Mouse (Mus musculus): ENCODE measurements around the gene Ctnnb1. TPM values are rescaled to one million over a fixed set of nuclear protein-coding genes. Genes with fewer than 3 reads are reported as not detected.

The Ctnnb1 gene
- polyA plus RNA-seq, 1 experiment from 2014 or later, result 819 TPM

GRCm38 (mm10) chr9:120896502-120896901 lies 32.5 kb upstream of the Ctnnb1 start:
- no peak overlapping the region for H3K4me2 ChIP-seq (ENCODE audit: low read depth)
- H3K36me3 ChIP-seq (ENCODE audit: control insufficient read depth, insufficient read depth, low read length), result no peaks in the 10 kb centered on the region
- DNase-seq (ENCODE audit: low spot score), result no peak
- no peak overlapping the region for H3K9ac ChIP-seq (ENCODE audit: low read length)
- no peaks in the 10 kb centered on the region for H3K9me3 ChIP-seq (ENCODE audit: control insufficient read depth, low read length)
- H3K4me3 ChIP-seq (ENCODE audit: low read depth, low read length), result no peak overlapping the region
- no peak overlapping the region for H3K27ac ChIP-seq (ENCODE audit: low read depth, low read length)
- WGBS, result 39% methylated on average over 5 of the region's 5 CpGs
- no peaks in the 10 kb centered on the region for H3K4me1 ChIP-seq (ENCODE audit: control insufficient read depth, insufficient read depth, low read length)
- ATAC-seq (ENCODE audit: insufficient read depth, low FRiP score, low TSS enrichment), result no peak
- no peaks in the 10 kb centered on the region for H3K27me3 ChIP-seq (ENCODE audit: control insufficient read depth, insufficient read depth, low read length)

- H3K4me1 ChIP-seq (ENCODE audit: control insufficient read depth, insufficient read depth, low read length), result no peaks in the 10 kb centered on the region
- DNase-seq (ENCODE audit: low spot score) (no peak), ATAC-seq (ENCODE audit: insufficient read depth, low FRiP score, low TSS enrichment) (no peak)
- 77% methylated on average over 4 of the region's 4 CpGs for WGBS
- no peak overlapping the region for H3K9ac ChIP-seq (ENCODE audit: low read length)
- no peak overlapping the region for H3K4me2 ChIP-seq (ENCODE audit: low read depth)
- no peaks in the 10 kb centered on the region for H3K36me3 ChIP-seq (ENCODE audit: control insufficient read depth, insufficient read depth, low read length)
- no peaks in the 10 kb centered on the region for H3K27me3 ChIP-seq (ENCODE audit: control insufficient read depth, insufficient read depth, low read length)
- no peak overlapping the region for H3K4me3 ChIP-seq (ENCODE audit: low read depth, low read length)
- no peak overlapping the region for H3K27ac ChIP-seq (ENCODE audit: low read depth, low read length)
- H3K9me3 ChIP-seq (ENCODE audit: control insufficient read depth, low read length), result no peaks in the 10 kb centered on the region
Observed at GRCm38 (mm10) chr9:120897269-120897668, 31.7 kb upstream of the Ctnnb1 start.

- Histone ChIP-seq H3K36me3 (ENCODE audit: control insufficient read depth, insufficient read depth, low read length) (no peaks in the 10 kb centered on the region), H3K4me2 (ENCODE audit: low read depth) (no peak overlapping the region), H3K9ac (ENCODE audit: low read length) (no peak overlapping the region), H3K27me3 (ENCODE audit: control insufficient read depth, insufficient read depth, low read length) (no peaks in the 10 kb centered on the region), H3K9me3 (ENCODE audit: control insufficient read depth, low read length) (no peaks in the 10 kb centered on the region), H3K27ac (ENCODE audit: low read depth, low read length) (no peak overlapping the region), H3K4me1 (ENCODE audit: control insufficient read depth, insufficient read depth, low read length) (no peaks in the 10 kb centered on the region), H3K4me3 (ENCODE audit: low read depth, low read length) (no peak overlapping the region)
- ATAC-seq (ENCODE audit: insufficient read depth, low FRiP score, low TSS enrichment) (no peak), DNase-seq (ENCODE audit: low spot score) (no peak)
- WGBS, result 62% methylated on average over 4 of the region's 4 CpGs
Observed at GRCm38 (mm10) chr9:120899833-120900232, 29.2 kb upstream of the Ctnnb1 start.

GRCm38 (mm10) chr9:120900338-120901274 lies 28.4 kb upstream of the Ctnnb1 start:
- no peak for ATAC-seq (ENCODE audit: insufficient read depth, low FRiP score, low TSS enrichment)

GRCm38 (mm10) chr9:120902562-120902961 lies 26.5 kb upstream of the Ctnnb1 start:
- WGBS, result 81% methylated on average over 8 of the region's 8 CpGs
- no peak overlapping the region for H3K4me3 ChIP-seq (ENCODE audit: low read depth, low read length)
- ATAC-seq (ENCODE audit: insufficient read depth, low FRiP score, low TSS enrichment) (no peak), DNase-seq (ENCODE audit: low spot score) (no peak)
- H3K27ac ChIP-seq (ENCODE audit: low read depth, low read length), result no peak overlapping the region
- H3K27me3 ChIP-seq (ENCODE audit: control insufficient read depth, insufficient read depth, low read length), result no peaks in the 10 kb centered on the region
- no peaks in the 10 kb centered on the region for H3K9me3 ChIP-seq (ENCODE audit: control insufficient read depth, low read length)
- no peaks in the 10 kb centered on the region for H3K36me3 ChIP-seq (ENCODE audit: control insufficient read depth, insufficient read depth, low read length)
- no peaks in the 10 kb centered on the region for H3K4me1 ChIP-seq (ENCODE audit: control insufficient read depth, insufficient read depth, low read length)
- H3K4me2 ChIP-seq (ENCODE audit: low read depth), result no peak overlapping the region
- H3K9ac ChIP-seq (ENCODE audit: low read length), result no peak overlapping the region

More at GRCm38 (mm10) chr9:120900338-120901274, 28.4 kb upstream of the Ctnnb1 start:
- H3K36me3 ChIP-seq (ENCODE audit: control insufficient read depth, insufficient read depth, low read length), result no peaks in the 10 kb centered on the region
- H3K4me3 ChIP-seq (ENCODE audit: low read depth, low read length), result no peak overlapping the region
- 66% methylated on average over 12 of the region's 12 CpGs for WGBS
- no peak overlapping the region for H3K9ac ChIP-seq (ENCODE audit: low read length)
- DNase-seq (ENCODE audit: low spot score), result no peak
- H3K27ac ChIP-seq (ENCODE audit: low read depth, low read length), result no peak overlapping the region
- H3K4me1 ChIP-seq (ENCODE audit: control insufficient read depth, insufficient read depth, low read length), result no peaks in the 10 kb centered on the region
- no peaks in the 10 kb centered on the region for H3K27me3 ChIP-seq (ENCODE audit: control insufficient read depth, insufficient read depth, low read length)
- no peak overlapping the region for H3K4me2 ChIP-seq (ENCODE audit: low read depth)
- H3K9me3 ChIP-seq (ENCODE audit: control insufficient read depth, low read length), result no peaks in the 10 kb centered on the region

GRCm38 (mm10) chr9:120908461-120908860 lies 20.6 kb upstream of the Ctnnb1 start:
- WGBS, result 87% methylated on average over 6 of the region's 6 CpGs
- H3K4me2 ChIP-seq (ENCODE audit: low read depth), result no peak overlapping the region

GRCm38 (mm10) chr9:120913152-120913551 lies 15.9 kb upstream of the Ctnnb1 start:
- ATAC-seq (ENCODE audit: insufficient read depth, low FRiP score, low TSS enrichment) (no peak), DNase-seq (ENCODE audit: low spot score) (no peak)
- Histone ChIP-seq H3K9me3 (ENCODE audit: control insufficient read depth, low read length) (no peaks in the 10 kb centered on the region), H3K9ac (ENCODE audit: low read length) (no peak overlapping the region), H3K4me2 (ENCODE audit: low read depth) (no peak overlapping the region), H3K4me3 (ENCODE audit: low read depth, low read length) (no peak overlapping the region), H3K36me3 (ENCODE audit: control insufficient read depth, insufficient read depth, low read length) (no peaks in the 10 kb centered on the region), H3K27me3 (ENCODE audit: control insufficient read depth, insufficient read depth, low read length) (no peaks in the 10 kb centered on the region), H3K4me1 (ENCODE audit: control insufficient read depth, insufficient read depth, low read length) (no peaks in the 10 kb centered on the region), H3K27ac (ENCODE audit: low read depth, low read length) (no peak overlapping the region)
- 86% methylated on average over 13 of the region's 13 CpGs for WGBS

More at GRCm38 (mm10) chr9:120908461-120908860, 20.6 kb upstream of the Ctnnb1 start:
- H3K27me3 ChIP-seq (ENCODE audit: control insufficient read depth, insufficient read depth, low read length), result no peaks in the 10 kb centered on the region
- no peak overlapping the region for H3K27ac ChIP-seq (ENCODE audit: low read depth, low read length)
- ATAC-seq (ENCODE audit: insufficient read depth, low FRiP score, low TSS enrichment), result no peak
- no peak overlapping the region for H3K9ac ChIP-seq (ENCODE audit: low read length)
- H3K9me3 ChIP-seq (ENCODE audit: control insufficient read depth, low read length), result no peaks in the 10 kb centered on the region
- H3K4me3 ChIP-seq (ENCODE audit: low read depth, low read length), result no peak overlapping the region
- no peaks in the 10 kb centered on the region for H3K4me1 ChIP-seq (ENCODE audit: control insufficient read depth, insufficient read depth, low read length)
- no peaks in the 10 kb centered on the region for H3K36me3 ChIP-seq (ENCODE audit: control insufficient read depth, insufficient read depth, low read length)
- no peak for DNase-seq (ENCODE audit: low spot score)

- Histone ChIP-seq H3K9me3 (ENCODE audit: control insufficient read depth, low read length) (no peaks in the 10 kb centered on the region), H3K27ac (ENCODE audit: low read depth, low read length) (no peak overlapping the region), H3K36me3 (ENCODE audit: control insufficient read depth, insufficient read depth, low read length) (no peaks in the 10 kb centered on the region), H3K4me1 (ENCODE audit: control insufficient read depth, insufficient read depth, low read length) (no peaks in the 10 kb centered on the region), H3K9ac (ENCODE audit: low read length) (no peak overlapping the region), H3K4me3 (ENCODE audit: low read depth, low read length) (no peak overlapping the region), H3K4me2 (ENCODE audit: low read depth) (no peak overlapping the region), H3K27me3 (ENCODE audit: control insufficient read depth, insufficient read depth, low read length) (no peaks in the 10 kb centered on the region)
- ATAC-seq (ENCODE audit: insufficient read depth, low FRiP score, low TSS enrichment) (no peak), DNase-seq (ENCODE audit: low spot score) (no peak)
- WGBS, result 94% methylated on average over 4 of the region's 4 CpGs
Observed at GRCm38 (mm10) chr9:120914429-120914828, 14.6 kb upstream of the Ctnnb1 start.

GRCm38 (mm10) chr9:120914877-120915459 lies 14.0 kb upstream of the Ctnnb1 start:
- ATAC-seq (ENCODE audit: insufficient read depth, low FRiP score, low TSS enrichment) (no peak), DNase-seq (ENCODE audit: low spot score) (no peak)
- Histone ChIP-seq H3K4me3 (ENCODE audit: low read depth, low read length) (no peak overlapping the region), H3K27me3 (ENCODE audit: control insufficient read depth, insufficient read depth, low read length) (no peaks in the 10 kb centered on the region), H3K9ac (ENCODE audit: low read length) (no peak overlapping the region), H3K4me1 (ENCODE audit: control insufficient read depth, insufficient read depth, low read length) (no peaks in the 10 kb centered on the region), H3K9me3 (ENCODE audit: control insufficient read depth, low read length) (no peaks in the 10 kb centered on the region), H3K36me3 (ENCODE audit: control insufficient read depth, insufficient read depth, low read length) (no peaks in the 10 kb centered on the region), H3K27ac (ENCODE audit: low read depth, low read length) (no peak overlapping the region), H3K4me2 (ENCODE audit: low read depth) (no peak overlapping the region)
- 90% methylated on average over 14 of the region's 14 CpGs for WGBS
